Mouse (Mus musculus) splenic B cell, adult 2 months (primary cell): ENCODE data around the gene Dync2li1.

ENCODE experiments used
- DNase-seq: peaks from one replicate; pipeline ENCODE4 v3.0.0-alpha.2; 2011; ENCODE audit warnings: low read depth, low spot score
- H3K27me3 ChIP-seq: 2 replicates; pipeline ENCODE4 v1.6.1; 2012; ENCODE audit warnings: mild to moderate bottlenecking, low read length, moderate library complexity, mixed read lengths; ENCODE audit not compliant: control insufficient read depth, poor library complexity, insufficient read depth, severe bottlenecking
- H3K36me3 ChIP-seq: 2 replicates; pipeline ENCODE4 v1.6.1; 2012; ENCODE audit warnings: mild to moderate bottlenecking, low read length, moderate library complexity, mixed read lengths; ENCODE audit not compliant: control insufficient read depth, poor library complexity, insufficient read depth, severe bottlenecking

Gene Dync2li1

GRCm38 (mm10) chr17:84674048-84674447 lies 47.8 kb downstream of the Dync2li1 start:
- no peaks in the 10 kb centered on the region; the same call in 1 of the 2 replicates for H3K27me3 ChIP-seq
- no peaks in the 10 kb centered on the region for H3K36me3 ChIP-seq
- no peak for DNase-seq

- DNase-seq, result no peak
- no peaks in the 10 kb centered on the region; the same call in 1 of the 2 replicates for H3K27me3 ChIP-seq
- no peaks in the 10 kb centered on the region for H3K36me3 ChIP-seq
Measured at GRCm38 (mm10) chr17:84675204-84675603, 48.9 kb downstream of the Dync2li1 start.

- DNase-seq, result no peak
- H3K36me3 ChIP-seq, result no peaks in the 10 kb centered on the region
- H3K27me3 ChIP-seq, result no peaks in the 10 kb centered on the region; the same call in 1 of the 2 replicates
Measured at GRCm38 (mm10) chr17:84675951-84676366, 49.7 kb downstream of the Dync2li1 start, which contains the start of gene Abcg8. Gene Abcg8 (plus strand): TSS chr17:84676302.

- no peak for DNase-seq
- no peaks in the 10 kb centered on the region; the same call in 1 of the 2 replicates for H3K27me3 ChIP-seq
- H3K36me3 ChIP-seq, result no peaks in the 10 kb centered on the region
Measured at GRCm38 (mm10) chr17:84677595-84677994, 51.3 kb downstream of the Dync2li1 start.

GRCm38 (mm10) chr17:84681670-84682069 lies 55.4 kb downstream of the Dync2li1 start:
- H3K36me3 ChIP-seq, result no peaks in the 10 kb centered on the region

GRCm38 (mm10) chr17:84682734-84683717 lies 56.7 kb downstream of the Dync2li1 start, which contains the start of gene Abcg5:
Gene Abcg5 (minus strand): TSS chr17:84683011.
- no peaks in the 10 kb centered on the region for H3K27me3 ChIP-seq
- DNase-seq, result no peak
- H3K36me3 ChIP-seq, result no peaks in the 10 kb centered on the region

More at GRCm38 (mm10) chr17:84681670-84682069, 55.4 kb downstream of the Dync2li1 start:
- no peak for DNase-seq
- no peaks in the 10 kb centered on the region for H3K27me3 ChIP-seq

GRCm38 (mm10) chr17:84684284-84684683 lies 58.0 kb downstream of the Dync2li1 start:
- H3K36me3 ChIP-seq, result no peaks in the 10 kb centered on the region
- no peak for DNase-seq
- no peaks in the 10 kb centered on the region for H3K27me3 ChIP-seq

GRCm38 (mm10) chr17:84685286-84685685 lies 59.0 kb downstream of the Dync2li1 start:
- no peaks in the 10 kb centered on the region for H3K27me3 ChIP-seq
- DNase-seq, result no peak
- H3K36me3 ChIP-seq, result no peaks in the 10 kb centered on the region

- no peaks in the 10 kb centered on the region for H3K36me3 ChIP-seq
- no peaks in the 10 kb centered on the region for H3K27me3 ChIP-seq
Measured at GRCm38 (mm10) chr17:84687994-84688393, 61.7 kb downstream of the Dync2li1 start.

GRCm38 (mm10) chr17:84688834-84689233 lies 62.5 kb downstream of the Dync2li1 start:
- no peaks in the 10 kb centered on the region for H3K36me3 ChIP-seq
- H3K27me3 ChIP-seq, result no peaks in the 10 kb centered on the region
- DNase-seq, result no peak

More at GRCm38 (mm10) chr17:84687994-84688393, 61.7 kb downstream of the Dync2li1 start:
- no peak for DNase-seq

- Histone ChIP-seq H3K36me3 (no peaks in the 10 kb centered on the region), H3K27me3 (no peaks in the 10 kb centered on the region)
- no peak for DNase-seq
Measured at GRCm38 (mm10) chr17:84689316-84689715, 63.0 kb downstream of the Dync2li1 start.

GRCm38 (mm10) chr17:84690111-84690510 lies 63.8 kb downstream of the Dync2li1 start:
- no peaks in the 10 kb centered on the region for H3K36me3 ChIP-seq
- H3K27me3 ChIP-seq, result no peaks in the 10 kb centered on the region
- no peak for DNase-seq

- no peak for DNase-seq
- H3K36me3 ChIP-seq, result no peaks in the 10 kb centered on the region
- H3K27me3 ChIP-seq, result no peaks in the 10 kb centered on the region
Measured at GRCm38 (mm10) chr17:84693741-84694140, 67.4 kb downstream of the Dync2li1 start.

- H3K27me3 ChIP-seq, result no peaks in the 10 kb centered on the region
- DNase-seq, result no peak
- no peaks in the 10 kb centered on the region for H3K36me3 ChIP-seq
Measured at GRCm38 (mm10) chr17:84696537-84696936, 70.2 kb downstream of the Dync2li1 start.

- H3K36me3 ChIP-seq, result no peaks in the 10 kb centered on the region
- DNase-seq, result peak; percentile 44
- no peaks in the 10 kb centered on the region for H3K27me3 ChIP-seq
Measured at GRCm38 (mm10) chr17:84698727-84699126, 72.4 kb downstream of the Dync2li1 start.
